Mouse (Mus musculus): ENCODE data around the gene Igfbp7. TPM values are rescaled to one million over a fixed set of nuclear protein-coding genes. Genes with fewer than 3 reads are reported as not detected.

Igfbp7 gene
- polyA plus RNA-seq, 1 experiment = 201 TPM

DNA sequence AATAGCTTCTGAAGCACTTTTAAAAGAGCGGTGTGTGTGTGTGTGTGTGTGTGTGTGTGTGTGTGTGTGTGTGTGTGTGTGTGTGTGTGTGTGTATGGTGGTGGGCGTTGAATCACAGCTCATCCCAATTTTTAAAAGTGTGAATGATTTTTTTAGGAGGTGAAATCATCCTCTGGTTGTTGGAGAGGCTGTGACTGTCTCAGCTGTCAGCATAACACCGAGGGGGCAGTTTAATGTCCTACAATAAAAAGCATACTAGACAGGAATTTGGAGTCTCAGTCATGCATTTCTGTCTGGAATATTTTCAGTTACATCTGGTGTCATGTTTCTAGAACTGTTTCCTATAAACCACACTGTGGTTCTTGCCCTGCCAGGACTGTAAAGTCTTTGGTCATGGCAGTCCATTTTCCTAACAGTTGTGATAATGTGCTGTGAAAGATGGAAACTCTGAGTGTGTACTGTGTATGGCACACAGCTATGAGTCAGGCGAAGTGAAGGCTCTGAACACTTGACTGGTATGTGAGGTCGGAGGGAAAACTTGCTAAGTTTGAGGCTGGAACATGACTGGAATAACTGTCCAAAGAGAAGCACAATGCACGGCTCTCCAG lies 106.4 kb downstream of the Igfbp7 start:
- no peaks in the 10 kb centered on the region for H3K27me3 ChIP-seq (ENCODE audit: control insufficient read depth, insufficient read depth, insufficient read length)
- H3K36me3 ChIP-seq (ENCODE audit: control insufficient read depth, insufficient read depth) = peaks cover 14% of the 10 kb centered on the region
- no peaks in the 10 kb centered on the region for H3K79me2 ChIP-seq (ENCODE audit: control insufficient read depth, insufficient read depth)
- no peak overlapping the region for H3ac ChIP-seq (ENCODE audit: control insufficient read depth, insufficient read length)
- TF ChIP-seq MYOD1 (IDR thresholded peaks at IDR 0.05; ENCODE audit: control insufficient read depth in 1 of 3, insufficient read length in 2 of 3, low read depth in 2 of 3) (peak in 1 of 3 experiments; percentile 10), TCF12 (IDR thresholded peaks at IDR 0.05; ENCODE audit: insufficient read depth, poor library complexity, severe bottlenecking) (no peak)
- peak overlapping the region; percentile 68 for H3K4me2 ChIP-seq (ENCODE audit: low read depth)
- no peak overlapping the region for H3K4me3 ChIP-seq

DNA sequence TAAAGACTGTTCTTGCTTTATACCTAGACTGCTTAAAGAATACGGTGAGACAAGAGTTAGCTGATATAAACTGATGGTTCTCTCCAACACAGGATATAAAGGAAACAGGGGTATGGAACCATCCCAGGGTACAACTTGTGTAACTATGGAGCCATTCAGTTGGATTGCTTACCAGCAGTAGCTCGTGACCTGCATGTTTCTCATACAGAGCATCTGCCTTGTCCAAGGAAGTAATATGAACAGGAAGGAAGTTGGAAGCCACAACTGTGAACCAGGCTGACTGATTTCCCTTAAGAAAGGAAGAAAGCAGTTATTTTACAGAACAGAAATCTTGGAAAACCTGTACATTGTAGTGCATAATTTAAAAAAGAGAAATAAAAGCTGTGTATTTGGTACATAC lies 108.4 kb downstream of the Igfbp7 start:
- Histone ChIP-seq H3ac (ENCODE audit: control insufficient read depth, insufficient read length) (no peak overlapping the region), H3K4me2 (ENCODE audit: low read depth) (no peak overlapping the region), H3K36me3 (ENCODE audit: control insufficient read depth, insufficient read depth) (peaks cover 7% of the 10 kb centered on the region), H3K79me2 (ENCODE audit: control insufficient read depth, insufficient read depth) (no peaks in the 10 kb centered on the region), H3K4me3 (no peak overlapping the region), H3K27me3 (ENCODE audit: control insufficient read depth, insufficient read depth, insufficient read length) (no peaks in the 10 kb centered on the region)
- TF ChIP-seq USF1 (IDR thresholded peaks at IDR 0.05; ENCODE audit: low read depth) (no peak), POLR2A (IDR thresholded peaks at IDR 0.05; ENCODE audit: insufficient read length, low read depth) (no peak), SRF (IDR thresholded peaks at IDR 0.05; ENCODE audit: control insufficient read depth, insufficient read length, low read depth) (no peak), MYOG (IDR thresholded peaks at IDR 0.05; ENCODE audit: control insufficient read depth in 1 of 3, insufficient read depth in 1 of 3, insufficient read length in 2 of 3, low read depth in 2 of 3) (no peak)

Other genes with a start within 250 kb of the Igfbp7 start
- not detected for gene Spink2, start 196.6 kb downstream of the Igfbp7 start, polyA plus RNA-seq (2012; fragmentation: generic; extraction: Trizol)
- 7.2 TPM for gene Rest, start 142.6 kb downstream of the Igfbp7 start, polyA plus RNA-seq (2012; fragmentation: generic; extraction: Trizol)
- gene Noa1, start 98.0 kb downstream of the Igfbp7 start, polyA plus RNA-seq (2012; fragmentation: generic; extraction: Trizol) = 20.2 TPM
- 19.5 TPM for gene Polr2b, start 97.9 kb downstream of the Igfbp7 start, polyA plus RNA-seq (2012; fragmentation: generic; extraction: Trizol)